Mouse (Mus musculus) left cerebral cortex, adult 2 months (tissue): ENCODE data around the gene Stom. TPM values are rescaled to one million over a fixed set of nuclear protein-coding genes. Genes with fewer than 3 reads are reported as not detected.

Experiments used
- DNase-seq, 2 experiments: peaks; one replicate each; pipeline ENCODE4 v3.0.0; 2021 to 2022; ENCODE audit warnings: low spot score in 2 of 2, mixed read lengths in 1 of 2; ENCODE audit errors: extremely low spot score in 1 of 2
- H3K27ac ChIP-seq: fragments of 200-600 bp; 2 replicates; pipeline ENCODE4 v1.8.1; 2022
- H3K4me3 ChIP-seq: fragments of 200-600 bp; 2 replicates; pipeline ENCODE4 v1.8.1; 2022
- CTCF ChIP-seq: fragments of 200-600 bp; IDR thresholded peaks from 2 replicates; pipeline ENCODE4 v1.8.1; 2022; ENCODE audit warnings: antibody characterized with exemption, mild to moderate bottlenecking, moderate library complexity
- intact Hi-C: fragments of 180-260 bp; cut with DNase I; formaldehyde crosslinking; loops from one replicate; pipeline ENCODE4 v1.15.1; 2025
- total RNA-seq, 2 experiments: library from RNA; stranded (reverse); gene quantifications; 2 replicates each; pipeline ENCODE4 v1.2.3; 2021

The Stom gene
- total RNA-seq, 2 experiments from 2014 or later: 6.3 to 6.7 TPM

DNA sequence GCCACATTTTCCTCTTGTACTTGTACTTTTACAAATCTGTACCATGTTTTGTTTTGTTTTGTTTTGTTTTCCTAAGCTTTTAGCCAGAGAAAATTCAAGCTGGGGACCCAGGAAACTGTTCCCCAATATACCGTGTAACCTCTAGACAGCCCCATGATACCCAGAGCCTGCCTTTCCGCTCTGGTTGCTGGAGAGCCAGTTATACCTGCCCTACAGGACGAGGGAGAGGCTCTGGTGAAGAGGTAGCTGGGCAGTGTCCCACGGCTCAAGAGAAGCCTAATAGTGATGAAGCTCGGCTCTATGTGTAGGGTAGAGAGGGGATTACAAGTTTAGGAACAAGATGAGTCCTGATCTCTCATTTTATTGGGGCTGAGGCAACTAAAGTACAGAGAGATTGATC lies 51.6 kb downstream of the Stom start:
- no peak for TF ChIP-seq CTCF
- H3K4me3 ChIP-seq: no peak overlapping the region
- no peak for DNase-seq
- no peak overlapping the region for H3K27ac ChIP-seq
- intact Hi-C loops: no loop called here

DNA sequence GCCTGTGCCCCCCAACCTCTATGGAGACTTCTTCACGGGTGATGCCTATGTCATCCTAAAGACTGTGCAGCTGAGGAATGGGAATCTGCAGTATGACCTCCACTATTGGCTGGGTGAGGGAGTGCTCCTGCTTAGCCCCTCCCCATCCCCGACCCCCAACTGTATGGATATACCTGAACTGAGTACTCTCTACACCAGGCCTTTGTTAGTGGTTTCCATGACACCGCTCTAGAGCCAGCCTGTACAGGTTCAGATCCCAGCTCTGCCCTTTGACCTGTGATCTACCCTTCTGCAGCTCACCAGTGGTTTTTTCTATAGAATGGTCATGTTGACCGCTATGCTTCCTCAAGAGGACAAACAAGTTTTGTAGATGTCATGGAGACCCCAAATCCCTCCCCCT lies 52.8 kb downstream of the Stom start:
- Histone ChIP-seq H3K27ac (no peak overlapping the region), H3K4me3 (no peak overlapping the region)
- DNase-seq: no peak
- intact Hi-C loops: no loop called here
- no peak for TF ChIP-seq CTCF

DNA sequence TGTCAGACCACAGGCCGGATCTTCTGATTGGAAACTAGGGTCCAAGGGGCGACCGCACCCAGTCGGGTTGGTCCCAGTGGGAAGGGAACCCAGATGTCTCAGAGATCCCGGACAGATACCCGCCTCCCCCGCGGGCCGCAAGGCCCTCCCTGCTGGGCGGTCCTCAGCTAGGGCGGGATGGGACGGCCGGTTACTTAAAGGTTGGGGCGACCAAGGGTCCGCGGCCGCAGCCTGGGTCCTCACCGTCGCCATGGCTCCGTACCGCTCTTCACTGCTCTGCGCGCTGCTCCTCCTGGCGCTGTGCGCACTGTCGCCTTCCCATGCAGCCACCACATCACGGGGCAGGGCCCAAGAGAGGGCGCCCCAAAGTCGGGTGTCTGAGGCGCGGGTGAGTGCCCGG lies 54.6 kb downstream of the Stom start:
- no peak for TF ChIP-seq CTCF
- peak overlapping the region; percentile 26 for H3K4me3 ChIP-seq
- H3K27ac ChIP-seq: no peak overlapping the region; the same call in 1 of the 2 replicates
- DNase-seq: no peak
- intact Hi-C loops: no loop called here

DNA sequence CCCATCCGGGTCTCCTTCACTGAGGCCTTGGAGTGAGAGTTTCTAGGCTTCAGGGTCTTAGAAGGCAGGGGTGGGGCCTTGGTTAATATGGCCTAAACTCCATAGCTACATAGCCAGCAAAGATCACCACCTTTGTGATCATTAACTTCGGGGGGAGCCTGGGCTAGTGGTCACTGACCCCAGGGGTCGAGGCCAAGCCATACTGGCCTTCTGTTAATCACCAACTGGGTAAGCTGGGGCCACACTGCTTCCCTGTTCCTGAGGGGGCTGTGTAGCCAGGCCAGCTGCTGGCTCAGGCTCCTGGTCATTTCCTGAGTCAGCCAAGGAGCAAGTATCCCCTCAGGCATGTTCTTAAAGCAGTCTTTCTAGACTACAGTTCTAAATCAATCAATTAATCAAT lies 56.8 kb downstream of the Stom start:
- TF ChIP-seq CTCF: no peak
- intact Hi-C loops: no loop called here
- no peak for DNase-seq
- H3K27ac ChIP-seq: no peak overlapping the region
- no peak overlapping the region for H3K4me3 ChIP-seq

DNA sequence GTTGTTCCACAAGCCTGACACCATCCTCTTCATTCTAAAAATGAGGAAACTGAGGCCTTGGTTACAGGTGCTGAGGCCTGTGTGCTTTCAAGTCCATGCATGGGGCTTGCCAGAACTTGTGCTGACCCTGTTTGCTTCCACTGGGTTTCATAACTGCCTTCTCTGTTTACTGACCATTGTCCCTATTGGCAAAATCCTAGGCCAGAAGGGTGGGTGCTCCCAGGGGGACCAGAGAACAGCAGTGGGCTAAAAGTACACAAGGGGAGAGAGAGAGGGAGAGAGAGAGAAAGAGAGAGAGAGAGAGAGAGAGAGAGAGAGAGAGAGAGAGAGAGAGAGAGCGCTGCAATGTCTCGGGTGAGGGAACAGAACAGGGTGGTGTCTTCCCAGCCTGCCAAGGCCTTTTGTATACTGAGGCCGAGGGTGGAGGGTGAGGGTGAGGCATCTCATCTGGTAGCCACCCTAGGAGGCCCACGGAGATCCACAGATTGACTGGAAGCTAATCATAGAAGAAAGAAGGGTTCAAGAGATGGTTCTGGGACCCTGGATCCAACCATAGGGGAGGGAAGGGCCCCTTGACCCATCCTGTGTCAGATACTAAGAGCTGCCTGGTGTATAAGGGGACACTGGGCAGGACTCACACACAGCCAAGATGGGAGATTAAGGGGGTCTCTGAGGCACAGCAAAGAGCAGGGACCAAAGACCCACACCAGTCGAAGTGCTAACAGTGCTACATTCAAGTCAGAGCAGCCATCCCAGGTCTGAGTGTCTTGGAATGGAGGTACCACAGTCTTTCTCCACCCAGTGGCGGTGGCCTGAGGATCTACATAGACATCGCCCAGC lies 58.2 kb downstream of the Stom start:
- no peak for DNase-seq
- Histone ChIP-seq H3K4me3 (no peak overlapping the region), H3K27ac (no peak overlapping the region)
- TF ChIP-seq CTCF: no peak
- intact Hi-C loops: no loop called here

DNA sequence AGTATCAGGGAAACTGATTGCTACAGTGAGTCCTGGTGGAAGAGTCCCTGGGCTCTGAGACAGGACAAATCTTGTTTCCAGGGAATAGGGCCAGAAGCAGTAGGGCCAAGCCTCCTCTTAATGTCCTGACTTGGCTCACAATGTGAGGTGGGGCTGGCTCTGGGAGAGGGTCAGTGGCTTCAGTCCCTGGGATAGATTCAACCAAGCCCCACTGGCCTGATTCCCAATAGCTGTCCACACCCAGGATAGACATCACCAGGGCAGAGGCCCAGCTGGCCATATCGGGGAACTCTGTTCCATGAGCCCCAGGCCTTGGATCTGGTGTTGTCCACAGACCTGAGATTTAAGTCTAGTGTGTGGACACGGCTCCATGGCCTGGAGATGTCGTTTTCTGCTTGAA lies 59.1 kb downstream of the Stom start:
- H3K27ac ChIP-seq: no peak overlapping the region
- no peak for DNase-seq
- H3K4me3 ChIP-seq: no peak overlapping the region
- TF ChIP-seq CTCF: no peak
- intact Hi-C loops: no loop called here

DNA sequence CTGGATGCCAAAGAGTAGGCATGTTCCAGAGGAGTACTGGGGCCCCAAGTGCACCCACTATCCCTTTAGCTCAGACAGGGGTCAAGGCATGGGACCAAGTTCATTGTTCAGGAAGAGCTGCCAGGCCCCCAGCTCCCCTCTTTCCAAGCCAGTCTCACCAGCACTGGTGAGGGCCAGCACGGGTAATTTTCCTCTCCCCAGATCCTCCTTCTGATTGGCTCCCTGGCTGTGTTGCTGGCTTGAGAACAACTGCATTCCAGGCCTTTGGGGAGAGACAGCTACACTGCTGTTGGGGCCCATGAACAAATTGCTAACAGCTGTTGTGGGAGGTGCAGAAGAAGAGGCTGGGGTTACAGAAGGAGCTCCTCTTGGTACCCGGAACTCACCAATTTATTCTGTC lies 63.2 kb downstream of the Stom start:
- Histone ChIP-seq H3K27ac (peak overlapping the region; percentile 71), H3K4me3 (no peak overlapping the region)
- no peak for TF ChIP-seq CTCF
- no peak for DNase-seq
- intact Hi-C loops: no loop called here

DNA sequence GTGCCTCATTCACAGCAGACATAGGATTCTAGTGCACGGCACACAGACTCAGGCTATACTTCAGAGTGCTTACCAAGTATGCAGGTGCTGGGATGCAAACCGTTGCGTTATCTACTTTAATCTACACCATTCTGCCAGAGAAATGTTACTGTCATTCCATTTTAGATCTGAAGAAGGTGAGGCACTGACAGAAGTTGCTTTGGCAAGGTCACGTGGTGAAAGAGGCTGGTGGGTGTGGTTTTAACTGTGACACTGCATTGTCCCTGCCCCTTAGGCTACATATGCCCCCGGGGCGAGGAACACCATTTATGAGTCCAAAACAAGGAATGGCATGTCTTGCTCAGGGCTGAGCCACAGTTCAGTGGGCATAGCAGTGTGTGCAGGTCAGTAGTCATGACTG lies 63.9 kb downstream of the Stom start:
- no peak overlapping the region for H3K4me3 ChIP-seq
- no peak for TF ChIP-seq CTCF
- no peak for DNase-seq
- intact Hi-C loops: no loop called here
- peak overlapping the region; percentile 71 for H3K27ac ChIP-seq

DNA sequence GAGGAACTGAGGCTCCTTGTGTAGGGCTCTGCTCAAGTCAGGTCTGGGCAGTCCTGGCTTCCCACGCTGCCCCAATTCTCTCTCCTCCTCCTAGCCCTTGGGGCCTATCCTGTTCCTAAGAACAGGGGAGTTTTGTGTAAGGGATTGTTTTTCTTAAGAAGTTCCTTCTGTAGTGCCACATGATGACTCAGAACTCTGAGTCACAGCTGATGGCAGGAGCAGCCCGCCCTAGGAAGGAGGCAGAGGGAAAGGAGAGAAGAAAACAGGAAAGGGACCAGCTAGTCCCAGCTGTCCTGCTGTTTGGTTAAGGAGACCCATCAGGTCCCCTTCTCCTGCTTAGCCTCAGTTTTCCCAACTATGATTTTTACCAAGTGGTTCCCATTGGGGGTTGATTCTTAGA lies 65.0 kb downstream of the Stom start:
- peak; percentile 44 to 51 for DNase-seq
- no peak overlapping the region for H3K4me3 ChIP-seq
- intact Hi-C loops: no loop called here
- TF ChIP-seq CTCF: no peak
- H3K27ac ChIP-seq: peak overlapping the region; percentile 41; the same call in 1 of the 2 replicates

DNA sequence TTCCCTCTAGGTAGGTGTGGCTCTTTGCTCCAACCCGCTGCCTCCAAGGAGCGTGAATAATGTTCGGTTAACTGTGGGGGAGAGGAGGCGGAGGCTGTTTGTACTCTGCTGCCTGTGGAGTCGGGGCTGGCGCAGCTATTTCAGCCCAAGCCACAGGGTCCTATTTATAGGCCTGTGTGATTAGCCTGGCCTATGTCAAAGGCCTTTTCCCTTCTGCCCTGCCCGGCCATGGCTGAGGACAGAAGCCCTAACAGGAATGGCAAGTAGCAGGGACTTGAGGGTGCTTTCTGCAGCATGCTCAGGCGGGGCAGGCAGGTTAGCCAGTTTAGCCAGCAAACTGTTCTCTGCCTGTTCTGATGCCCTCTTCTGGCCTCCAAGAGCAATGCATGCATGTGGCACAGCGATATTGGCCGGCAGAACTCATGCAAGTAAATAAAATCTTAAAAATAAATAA lies 66.2 kb downstream of the Stom start:
- Histone ChIP-seq H3K4me3 (no peak overlapping the region), H3K27ac (peak overlapping the region; percentile 64; the same call in 1 of the 2 replicates)
- peak; percentile 51 to 53 for DNase-seq
- intact Hi-C loops: loop anchor here (1.0 kb wide), 1 partner anchor 56 kb away; no protein-coding TSS in a partner anchor
- peak; percentile 77 for TF ChIP-seq CTCF

DNA sequence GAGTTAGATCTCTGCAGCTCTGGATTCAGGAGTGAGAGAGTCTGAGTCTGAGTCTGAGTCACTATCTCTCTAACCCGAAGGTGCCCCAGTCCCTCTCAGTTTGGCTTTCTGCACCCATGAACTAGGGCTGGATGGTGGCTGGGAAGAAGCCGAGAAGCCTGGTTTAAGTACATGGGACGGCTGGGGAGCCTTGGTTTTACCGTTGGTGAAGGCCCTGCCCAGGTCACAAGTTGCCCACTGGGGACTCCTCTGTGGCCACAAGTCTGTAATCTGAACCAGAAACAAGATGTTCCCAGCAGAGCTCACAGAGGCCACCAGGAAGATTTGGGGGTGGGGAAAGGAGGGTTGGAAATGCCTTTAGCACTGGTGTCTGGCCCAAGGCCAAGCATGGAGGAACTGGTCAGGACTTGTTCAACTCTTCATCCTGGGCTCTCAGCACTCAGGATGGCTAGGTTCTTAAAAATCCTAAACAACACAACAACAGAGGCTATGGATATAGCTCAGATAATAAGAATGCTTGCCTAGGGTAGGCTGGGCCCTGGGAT lies 67.0 kb downstream of the Stom start:
- Histone ChIP-seq H3K27ac (peak overlapping the region; percentile 64; the same call in 1 of the 2 replicates), H3K4me3 (no peak overlapping the region)
- TF ChIP-seq CTCF: no peak
- intact Hi-C loops: loop anchor here (1.0 kb wide), 1 partner anchor 55 kb away; no protein-coding TSS in a partner anchor
- no peak for DNase-seq

DNA sequence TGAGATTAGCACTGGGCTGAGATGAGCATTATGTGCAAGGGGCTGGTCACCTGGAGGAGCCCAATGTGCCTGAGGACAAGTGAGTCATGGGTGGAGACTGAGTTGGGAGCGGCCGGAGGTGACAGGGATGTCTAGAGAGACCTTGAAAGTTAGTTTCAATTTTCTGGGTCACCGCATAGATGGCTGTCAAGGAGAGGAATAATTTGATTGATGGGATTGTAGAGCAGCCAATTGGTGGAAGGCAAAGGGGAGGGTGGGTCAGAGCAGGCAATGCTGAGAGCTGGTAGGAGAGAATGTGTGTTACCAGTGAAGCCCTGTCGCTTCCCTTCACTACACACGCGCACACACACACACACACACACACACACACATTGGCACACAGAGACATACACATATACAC lies 67.6 kb downstream of the Stom start:
- TF ChIP-seq CTCF: no peak
- no peak for DNase-seq
- intact Hi-C loops: no loop called here
- Histone ChIP-seq H3K27ac (no peak overlapping the region), H3K4me3 (no peak overlapping the region)
